Mouse (Mus musculus): ENCODE data around the gene Pxylp1. TPM values are rescaled to one million over a fixed set of nuclear protein-coding genes. Genes with fewer than 3 reads are reported as not detected.

Gene Pxylp1
- total and polyA plus RNA-seq, 3 experiments = 0.22 TPM; not detected in 2

DNA sequence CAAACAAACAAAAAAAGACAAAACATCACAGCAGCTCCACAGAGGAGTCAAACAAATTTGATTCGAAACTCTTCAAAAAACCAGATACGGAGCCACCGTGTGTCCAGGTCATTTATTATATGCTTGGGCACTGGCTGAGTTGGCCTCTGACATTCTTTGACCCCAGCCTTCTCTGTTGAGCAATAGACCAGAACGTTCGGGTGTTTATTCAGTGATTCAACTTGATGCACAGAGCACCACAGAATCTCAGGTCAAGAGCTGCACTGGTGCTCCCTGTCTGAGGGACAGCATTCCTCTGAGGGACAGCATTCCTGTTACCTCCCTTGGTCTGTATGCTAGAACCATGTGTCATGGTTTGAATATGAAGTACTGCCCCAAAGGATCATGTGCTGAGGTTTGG, 1.1 kb upstream of the Pxylp1 start:
- ATAC-seq (ENCODE audit: extremely low read depth, insufficient number of reproducible peaks, low FRiP score, poor library complexity, severe bottlenecking) (no peak), DNase-seq (ENCODE audit: low spot score) (no peak)
- Histone ChIP-seq H3K4me1 (ENCODE audit: insufficient read depth, low read depth, low read length) (no peaks in the 10 kb centered on the region), H3K36me3 (replicated peaks) (no peaks in the 10 kb centered on the region), H3K27me3 (ENCODE audit: insufficient read depth, low read length) (no peaks in the 10 kb centered on the region), H3K9me3 (replicated peaks) (peaks cover 11% of the 10 kb centered on the region), H3K4me3 (ENCODE audit: low read depth, low read length) (no peak overlapping the region)
- TF ChIP-seq GATA2 (IDR thresholded peaks at IDR 0.05; ENCODE audit: borderline replicate concordance, low read depth, low read length) = no peak
- no peak for TF ChIP-seq CTCF (IDR thresholded peaks at IDR 0.05; ENCODE audit: low read depth, low read length)

DNA sequence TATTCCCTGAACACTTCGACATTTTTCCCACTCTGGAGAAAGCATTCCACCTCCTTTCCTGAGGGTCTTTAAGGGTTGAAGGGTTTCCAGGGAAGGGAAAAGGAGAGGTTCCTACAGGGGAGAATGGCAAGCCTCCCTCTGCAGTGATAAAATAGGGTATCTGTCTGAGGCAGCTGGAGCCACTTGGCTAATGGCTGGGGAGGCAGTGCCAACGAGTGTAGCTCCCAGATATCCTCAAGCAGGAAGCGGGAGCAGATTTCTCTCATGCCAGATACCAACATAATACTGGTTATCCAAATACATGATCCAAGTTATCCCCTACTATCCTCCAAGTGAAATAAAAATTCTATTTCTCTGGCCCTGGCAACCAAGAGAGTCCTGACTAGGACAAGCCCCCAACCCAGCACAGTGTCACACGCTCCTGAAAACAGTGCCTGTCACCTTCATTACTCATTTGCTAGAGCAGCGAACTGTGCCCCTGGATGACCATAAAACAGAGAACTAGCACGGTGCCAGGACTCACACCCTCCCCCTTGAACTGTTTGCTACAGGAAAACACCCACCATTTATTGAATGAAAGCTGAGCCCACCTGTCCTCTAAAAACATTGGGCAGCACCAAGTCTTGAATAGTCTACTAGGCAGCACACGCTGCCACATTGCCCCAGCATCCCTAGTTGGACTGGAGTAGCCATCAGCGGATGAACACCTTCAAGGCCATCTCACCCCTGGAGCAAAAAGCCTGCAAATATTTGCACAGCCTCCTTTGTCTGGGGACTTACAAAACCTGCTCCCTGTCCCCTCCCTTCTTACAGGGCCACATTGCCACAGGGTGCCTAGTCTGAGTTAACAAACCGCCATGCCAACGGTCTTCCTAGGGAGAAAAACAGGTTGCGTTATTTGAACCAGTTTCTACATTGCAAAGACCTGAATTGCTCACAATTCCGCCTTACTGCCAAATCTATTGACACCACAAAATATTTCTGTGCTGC, 833 bp downstream of the Pxylp1 start:
- Histone ChIP-seq H3K4me1 (ENCODE audit: insufficient read depth, low read depth, low read length) (no peaks in the 10 kb centered on the region), H3K36me3 (replicated peaks) (no peaks in the 10 kb centered on the region), H3K9me3 (replicated peaks) (peaks cover 11% of the 10 kb centered on the region), H3K4me3 (ENCODE audit: low read depth, low read length) (no peak overlapping the region), H3K27me3 (ENCODE audit: insufficient read depth, low read length) (no peaks in the 10 kb centered on the region)
- TF ChIP-seq GATA1 (IDR thresholded peaks at IDR 0.05; ENCODE audit: borderline replicate concordance, low read length) (no peak), CTCF (IDR thresholded peaks at IDR 0.05; ENCODE audit: low read depth, low read length) (no peak), TAL1 (conservative IDR thresholded peaks at IDR 0.05; ENCODE audit: low read depth, low read length) (no peak), GATA2 (IDR thresholded peaks at IDR 0.05; ENCODE audit: borderline replicate concordance, low read depth, low read length) (no peak), POLR2AphosphoS5 (IDR thresholded peaks at IDR 0.05; ENCODE audit: insufficient replicate concordance, low read depth, low read length) (no peak)
- ATAC-seq (ENCODE audit: extremely low read depth, insufficient number of reproducible peaks, low FRiP score, poor library complexity, severe bottlenecking) (no peak), DNase-seq (ENCODE audit: low spot score) (no peak)

DNA sequence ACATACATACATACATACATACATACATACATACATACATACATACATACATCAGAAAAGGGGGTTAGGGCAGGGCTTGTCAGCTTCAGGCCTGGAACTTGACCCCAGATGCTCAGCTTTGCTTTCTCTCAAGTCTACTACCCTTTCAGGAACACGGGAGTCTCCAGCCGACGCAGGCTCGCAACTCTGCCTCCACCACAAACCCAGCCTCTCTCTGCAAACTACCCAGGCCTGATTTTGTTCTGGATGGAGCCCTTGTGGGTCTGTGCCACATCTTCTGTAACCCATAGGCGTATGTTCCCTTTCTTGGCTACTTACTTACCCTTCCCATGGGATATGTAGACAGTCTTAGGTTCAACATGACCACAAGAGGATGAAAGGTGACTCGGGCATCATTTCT, 1.7 kb downstream of the Pxylp1 start:
- no peak for DNase-seq (ENCODE audit: low spot score)
- TF ChIP-seq CTCF (IDR thresholded peaks at IDR 0.05; ENCODE audit: low read depth, low read length) = no peak
- TF ChIP-seq POLR2AphosphoS5 (IDR thresholded peaks at IDR 0.05; ENCODE audit: insufficient replicate concordance, low read depth, low read length) = no peak
- no peak for TF ChIP-seq GATA1 (IDR thresholded peaks at IDR 0.05; ENCODE audit: borderline replicate concordance, low read length)
- TF ChIP-seq TAL1 (conservative IDR thresholded peaks at IDR 0.05; ENCODE audit: low read depth, low read length) = no peak
- no peak for TF ChIP-seq GATA2 (IDR thresholded peaks at IDR 0.05; ENCODE audit: borderline replicate concordance, low read depth, low read length)
- Histone ChIP-seq H3K4me1 (ENCODE audit: insufficient read depth, low read depth, low read length) (no peaks in the 10 kb centered on the region), H3K9me3 (replicated peaks) (peaks cover 11% of the 10 kb centered on the region), H3K4me3 (ENCODE audit: low read depth, low read length) (no peak overlapping the region), H3K27me3 (ENCODE audit: insufficient read depth, low read length) (no peaks in the 10 kb centered on the region), H3K36me3 (replicated peaks) (no peaks in the 10 kb centered on the region)
- ATAC-seq (ENCODE audit: extremely low read depth, insufficient number of reproducible peaks, low FRiP score, poor library complexity, severe bottlenecking) = no peak

DNA sequence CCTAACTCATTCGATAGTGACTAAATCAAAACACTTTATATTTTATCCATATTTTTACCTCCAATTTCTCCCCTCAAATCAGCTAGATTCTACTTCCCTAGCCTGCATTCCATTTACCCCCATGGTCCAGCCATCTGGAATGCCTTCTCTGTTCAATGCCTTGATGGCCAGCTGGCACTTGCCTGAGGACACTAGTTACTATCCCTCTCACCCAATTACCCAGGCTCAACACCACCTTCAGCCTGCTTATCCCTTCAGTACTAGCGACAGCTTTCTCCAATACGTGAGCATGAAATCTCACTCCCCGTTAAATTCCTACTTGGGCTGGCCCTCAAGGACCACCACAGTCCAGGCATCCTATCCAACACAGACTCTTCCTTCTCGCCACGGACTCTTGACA, 2.2 kb downstream of the Pxylp1 start:
- ATAC-seq (ENCODE audit: extremely low read depth, insufficient number of reproducible peaks, low FRiP score, poor library complexity, severe bottlenecking) (no peak), DNase-seq (ENCODE audit: low spot score) (no peak)
- H3K27me3 ChIP-seq (ENCODE audit: insufficient read depth, low read length) = no peaks in the 10 kb centered on the region
- peaks cover 11% of the 10 kb centered on the region for H3K9me3 ChIP-seq (replicated peaks)
- H3K36me3 ChIP-seq (replicated peaks) = no peaks in the 10 kb centered on the region
- TF ChIP-seq GATA1 (IDR thresholded peaks at IDR 0.05; ENCODE audit: borderline replicate concordance, low read length) (no peak), CTCF (IDR thresholded peaks at IDR 0.05; ENCODE audit: low read depth, low read length) (no peak), GATA2 (IDR thresholded peaks at IDR 0.05; ENCODE audit: borderline replicate concordance, low read depth, low read length) (no peak), POLR2AphosphoS5 (IDR thresholded peaks at IDR 0.05; ENCODE audit: insufficient replicate concordance, low read depth, low read length) (no peak), TAL1 (conservative IDR thresholded peaks at IDR 0.05; ENCODE audit: low read depth, low read length) (no peak)
- H3K4me1 ChIP-seq (ENCODE audit: insufficient read depth, low read depth, low read length) = no peaks in the 10 kb centered on the region
- H3K4me3 ChIP-seq (ENCODE audit: low read depth, low read length) = no peak overlapping the region

DNA sequence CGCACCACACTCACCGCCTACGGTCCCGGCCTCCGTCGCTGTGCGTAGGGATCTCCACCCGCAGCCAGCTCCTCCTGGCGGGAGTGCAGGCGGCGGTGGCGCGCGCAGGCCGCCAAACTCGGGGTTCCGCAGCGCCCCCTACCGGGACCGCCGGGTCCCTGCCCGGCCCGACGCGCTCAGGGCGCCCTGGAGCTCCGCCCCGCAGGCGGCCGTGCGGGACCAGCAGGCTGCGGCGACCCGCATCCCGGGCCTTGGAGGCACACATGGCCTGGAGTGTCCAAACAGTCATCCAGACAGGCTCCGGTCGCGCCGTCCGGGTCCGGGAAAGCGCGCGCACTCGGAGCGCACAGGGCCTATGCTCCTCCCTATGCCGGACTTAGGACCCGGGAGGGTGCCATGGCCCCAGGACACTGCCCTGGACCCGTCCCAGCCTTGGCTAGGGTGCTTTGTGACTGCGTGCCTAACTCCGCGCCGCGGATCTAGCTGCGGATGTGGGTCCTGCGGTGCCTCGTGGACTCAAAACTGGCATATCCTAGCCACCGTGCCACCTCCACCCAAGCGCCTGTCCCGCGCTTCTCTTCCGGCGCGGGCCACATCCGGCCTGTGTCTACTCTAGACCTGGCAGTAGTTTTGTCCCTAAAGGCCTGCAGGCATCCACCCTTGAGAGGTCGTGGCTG, 3.0 kb downstream of the Pxylp1 start:
- no peak for TF ChIP-seq GATA2 (IDR thresholded peaks at IDR 0.05; ENCODE audit: borderline replicate concordance, low read depth, low read length)
- TF ChIP-seq CTCF (IDR thresholded peaks at IDR 0.05; ENCODE audit: low read depth, low read length) = no peak
- no peak for TF ChIP-seq GATA1 (IDR thresholded peaks at IDR 0.05; ENCODE audit: borderline replicate concordance, low read length)
- no peaks in the 10 kb centered on the region for H3K36me3 ChIP-seq (replicated peaks)
- ATAC-seq (ENCODE audit: extremely low read depth, insufficient number of reproducible peaks, low FRiP score, poor library complexity, severe bottlenecking) (no peak), DNase-seq (ENCODE audit: low spot score) (no peak)
- no peaks in the 10 kb centered on the region for H3K4me1 ChIP-seq (ENCODE audit: insufficient read depth, low read depth, low read length)
- H3K9me3 ChIP-seq (replicated peaks) = peaks cover 11% of the 10 kb centered on the region
- H3K27me3 ChIP-seq (ENCODE audit: insufficient read depth, low read length) = no peaks in the 10 kb centered on the region
- H3K4me3 ChIP-seq (ENCODE audit: low read depth, low read length) = no peak overlapping the region

DNA sequence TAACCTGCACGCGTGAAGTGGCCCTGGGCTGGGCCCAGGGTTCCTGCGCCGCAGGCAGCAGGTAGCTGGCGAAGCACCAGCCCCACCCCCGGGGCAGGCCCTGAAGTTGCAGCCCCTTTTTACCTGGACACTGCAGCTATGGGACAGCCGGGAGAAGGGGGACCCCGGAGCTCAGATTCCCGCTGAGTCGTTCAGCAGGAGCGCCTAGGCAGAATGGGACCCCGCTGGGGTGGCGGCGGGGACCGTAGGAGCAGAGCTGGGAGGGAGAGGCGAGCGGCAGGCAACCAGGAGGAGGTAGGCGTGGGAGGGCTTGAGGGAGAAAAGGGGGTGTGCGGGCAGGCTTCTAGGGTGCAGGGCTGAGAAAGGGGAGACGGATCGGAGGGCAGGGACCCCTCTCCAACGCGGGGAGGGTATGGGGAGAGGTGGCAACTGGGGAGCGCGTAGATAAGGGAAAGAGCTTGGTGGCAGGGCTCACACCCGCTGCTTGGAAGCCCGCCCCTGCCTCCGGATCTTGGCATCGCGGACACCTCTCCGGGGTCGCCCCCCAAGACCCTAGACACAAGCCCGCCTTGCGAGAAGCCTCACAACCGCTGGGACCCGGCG, 3.6 kb downstream of the Pxylp1 start:
- TF ChIP-seq GATA1 (IDR thresholded peaks at IDR 0.05; ENCODE audit: borderline replicate concordance, low read length) (no peak), CTCF (IDR thresholded peaks at IDR 0.05; ENCODE audit: low read depth, low read length) (no peak), POLR2AphosphoS5 (IDR thresholded peaks at IDR 0.05; ENCODE audit: insufficient replicate concordance, low read depth, low read length) (no peak), TAL1 (conservative IDR thresholded peaks at IDR 0.05; ENCODE audit: low read depth, low read length) (no peak), GATA2 (IDR thresholded peaks at IDR 0.05; ENCODE audit: borderline replicate concordance, low read depth, low read length) (no peak)
- ATAC-seq (ENCODE audit: extremely low read depth, insufficient number of reproducible peaks, low FRiP score, poor library complexity, severe bottlenecking) = no peak
- Histone ChIP-seq H3K4me3 (ENCODE audit: low read depth, low read length) (no peak overlapping the region), H3K27me3 (ENCODE audit: insufficient read depth, low read length) (no peaks in the 10 kb centered on the region), H3K36me3 (replicated peaks) (no peaks in the 10 kb centered on the region), H3K4me1 (ENCODE audit: insufficient read depth, low read depth, low read length) (no peaks in the 10 kb centered on the region), H3K9me3 (replicated peaks) (peaks cover 11% of the 10 kb centered on the region)
- DNase-seq (ENCODE audit: low spot score) = no peak

Data from G1E (cell line).